Mouse (Mus musculus) liver, adult 2 months (tissue): ENCODE measurements at regions not wholly inside any gene's neighbourhood (a gene's known extent, or its start where the extent isn't known, plus 50 kb on each side); places are given as distances from the start of the nearest gene placed in this dataset.

Experiments used
- DNase-seq: peaks from one replicate; pipeline ENCODE4 v3.0.0-alpha.2; 2011; ENCODE audit warnings: low read depth, low spot score; ENCODE audit errors: extremely low read depth
- H3K27ac ChIP-seq: fragments of 200-500 bp; replicated peaks from 2 replicates; pipeline ENCODE4 v1.5.1; 2012; ENCODE audit warnings: low read depth, mild to moderate bottlenecking, control low read depth, inconsistent platforms, low read length; ENCODE audit not compliant: insufficient read depth
- H3K27me3 ChIP-seq: fragments of 200-500 bp; 2 replicates; pipeline ENCODE4 v1.6.1; 2012; ENCODE audit warnings: mild to moderate bottlenecking, moderate library complexity, low read length, inconsistent platforms; ENCODE audit not compliant: control insufficient read depth, insufficient read depth
- H3K36me3 ChIP-seq: fragments of 200-500 bp; 2 replicates; pipeline ENCODE4 v1.6.1; 2012; ENCODE audit warnings: low read length, inconsistent platforms; ENCODE audit not compliant: control insufficient read depth, insufficient read depth
- H3K4me1 ChIP-seq: fragments of 200-500 bp; 2 replicates; pipeline ENCODE4 v1.6.1; 2011; ENCODE audit warnings: low read length; ENCODE audit not compliant: control insufficient read depth, insufficient read depth
- H3K4me3 ChIP-seq: fragments of 200-500 bp; 2 replicates; pipeline ENCODE4 v1.5.1; 2011; ENCODE audit warnings: low read depth, mild to moderate bottlenecking, control low read depth, low read length, moderate library complexity; ENCODE audit not compliant: insufficient read depth
- H3K79me2 ChIP-seq: fragments of 200-500 bp; 2 replicates; pipeline ENCODE4 v1.6.1; 2012; ENCODE audit warnings: inconsistent platforms, mild to moderate bottlenecking, low read length, moderate library complexity; ENCODE audit not compliant: control insufficient read depth, insufficient read depth
- H3K9ac ChIP-seq: fragments of 200-500 bp; 2 replicates; pipeline ENCODE4 v1.6.1; 2012; ENCODE audit warnings: low read depth, mild to moderate bottlenecking, control low read depth, inconsistent platforms, low read length
- CTCF ChIP-seq: fragments of 200-500 bp; IDR thresholded peaks from 2 replicates; pipeline ENCODE4 v1.5.1; 2011; ENCODE audit warnings: low read depth, low read length, control low read depth
- POLR2A ChIP-seq: fragments of 200-500 bp; IDR thresholded peaks from 2 replicates; pipeline ENCODE4 v1.6.1; 2011; ENCODE audit warnings: low read length, control low read depth; ENCODE audit not compliant: insufficient read depth; ENCODE audit errors: extremely low read depth
- WGBS: fragments of 180-500 bp; shearing (Covaris S2); methylation state at CpG from one replicate; pipeline ENCODE4 v1.1.7; 2018; 5-methylcytosine and 5-hydroxymethylcytosine counted together

DNA sequence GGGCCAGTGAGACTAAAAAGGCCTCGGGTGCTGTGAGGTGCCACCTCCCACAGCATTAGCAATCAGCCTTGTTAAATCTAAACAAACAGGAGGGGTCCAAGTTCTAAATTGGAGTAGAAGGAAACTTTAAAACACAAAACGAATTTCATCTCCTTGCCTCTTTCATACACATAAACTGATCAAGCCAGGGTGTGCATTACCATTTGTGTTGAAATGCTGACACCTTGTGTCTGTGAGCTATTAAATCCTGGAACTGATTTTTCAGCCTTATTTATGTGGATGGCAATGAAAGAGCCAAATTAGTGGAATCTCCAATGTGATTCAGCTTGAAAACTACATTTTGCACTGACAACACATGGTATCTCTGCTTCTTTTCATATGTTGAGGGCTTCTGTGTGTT is 114.8 kb downstream of the Pcsk1 start:
- Histone ChIP-seq H3K27me3 (no peaks in the 10 kb centered on the region), H3K9ac (no peak overlapping the region), H3K4me3 (no peak overlapping the region), H3K36me3 (no peaks in the 10 kb centered on the region), H3K79me2 (no peaks in the 10 kb centered on the region), H3K4me1 (no peaks in the 10 kb centered on the region), H3K27ac (no peak overlapping the region)
- 28% methylated on average over 2 of the region's 2 CpGs for WGBS
- TF ChIP-seq POLR2A: no peak
- TF ChIP-seq CTCF: peak; percentile 34; the same call in 1 of the 2 replicates
- peak; percentile 39 for DNase-seq

DNA sequence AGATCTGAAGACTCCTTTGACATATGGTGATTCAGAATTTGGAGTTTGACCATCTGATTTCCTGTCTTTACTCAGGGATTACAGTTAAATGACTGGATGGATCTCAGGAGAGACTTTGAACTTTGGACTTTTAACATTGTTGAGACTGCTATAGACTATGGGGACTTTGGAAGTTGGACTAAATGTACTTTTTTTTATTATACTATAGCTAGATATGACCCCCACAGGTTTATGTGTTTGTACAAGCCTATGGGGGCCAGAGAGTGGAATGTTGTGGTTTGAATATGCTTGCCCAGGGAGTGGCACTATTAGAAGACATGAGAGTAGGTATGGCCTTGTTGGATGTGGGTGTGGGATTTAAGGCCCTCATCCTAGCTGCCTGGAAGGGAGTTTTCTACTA is 134.3 kb downstream of the Pcsk1 start:
- H3K9ac ChIP-seq: no peak overlapping the region

DNA sequence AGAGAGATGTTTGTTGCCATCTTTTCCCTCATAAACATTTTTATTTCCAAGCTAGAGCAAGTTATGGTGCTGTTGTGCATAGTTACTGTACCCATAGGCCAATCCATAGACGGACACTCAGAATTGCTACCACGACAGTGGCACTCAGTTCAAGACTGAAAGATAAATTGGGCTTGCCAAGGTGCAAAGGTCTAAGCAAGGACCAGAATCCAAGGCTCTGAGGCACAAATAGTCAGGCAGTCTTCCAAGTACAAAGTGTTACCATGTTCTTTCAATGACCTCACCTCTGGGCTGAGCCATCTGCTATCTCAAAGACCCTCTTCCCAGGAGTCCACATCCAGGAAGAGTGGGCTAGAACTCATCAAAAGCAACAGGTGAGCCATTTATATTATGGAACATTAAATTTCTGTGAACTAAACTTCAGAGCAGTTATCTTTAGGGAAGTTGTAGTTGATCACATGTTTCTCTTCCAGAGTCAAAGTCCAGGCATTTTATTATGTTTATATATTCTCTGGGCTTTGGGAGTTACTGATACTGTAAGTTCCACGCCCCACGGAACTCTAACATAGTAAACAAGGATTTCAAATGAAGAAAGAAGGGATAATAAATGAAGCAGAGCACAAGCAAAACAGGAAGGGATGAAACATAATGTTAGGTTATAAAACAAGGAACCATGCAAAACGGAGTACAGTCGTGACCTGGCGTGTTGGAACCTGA is 136.1 kb downstream of the Pcsk1 start:
- peak overlapping the region; percentile 45; the same call in 1 of the 2 replicates for H3K27ac ChIP-seq
- no peaks in the 10 kb centered on the region for H3K79me2 ChIP-seq
- H3K9ac ChIP-seq: no peak overlapping the region
- TF ChIP-seq POLR2A: no peak
- no peak for TF ChIP-seq CTCF
- peak; percentile 97 for DNase-seq
- no peak overlapping the region for H3K4me3 ChIP-seq
- H3K4me1 ChIP-seq: peaks cover 6% of the 10 kb centered on the region
- no peaks in the 10 kb centered on the region for H3K36me3 ChIP-seq
- WGBS: 47% methylated on average over 7 of the region's 7 CpGs
- no peaks in the 10 kb centered on the region for H3K27me3 ChIP-seq

More for the DNA sequence above, 134.3 kb downstream of the Pcsk1 start:
- TF ChIP-seq POLR2A (no peak), CTCF (no peak)
- Histone ChIP-seq H3K36me3 (no peaks in the 10 kb centered on the region), H3K27ac (no peak overlapping the region), H3K79me2 (no peaks in the 10 kb centered on the region), H3K4me1 (peaks cover 6% of the 10 kb centered on the region), H3K27me3 (no peaks in the 10 kb centered on the region), H3K4me3 (no peak overlapping the region)
- DNase-seq: no peak

DNA sequence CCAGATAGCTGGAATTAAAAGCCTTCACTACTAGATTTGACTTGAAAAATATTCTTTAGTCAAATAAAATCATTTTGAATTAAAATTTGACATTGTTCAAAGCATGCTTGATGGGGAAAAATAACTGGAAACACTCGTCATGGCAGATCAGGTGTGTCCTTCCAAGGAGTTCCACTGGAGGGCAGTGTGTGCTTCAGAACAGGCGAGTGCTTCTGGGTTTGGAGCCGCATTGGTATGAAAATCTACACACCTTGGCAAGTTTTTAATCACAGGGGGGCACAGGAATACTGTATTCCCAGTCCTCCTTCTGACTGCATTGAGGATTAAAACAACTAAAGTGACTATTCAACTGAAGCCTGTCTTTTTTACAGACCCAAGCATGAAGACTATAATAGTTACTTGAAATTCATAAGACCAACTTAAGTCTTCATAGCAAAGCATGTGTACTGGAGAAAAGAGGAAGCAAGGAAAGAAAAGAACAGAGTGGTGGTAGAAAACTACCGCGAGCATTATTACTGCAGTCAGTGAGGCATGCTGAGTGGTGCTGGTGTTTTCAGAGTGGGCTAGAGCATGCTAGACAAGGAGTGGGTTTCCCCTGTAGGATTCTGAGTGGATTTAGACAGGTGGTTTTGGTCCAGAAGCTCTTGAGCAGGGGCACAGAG is 138.1 kb downstream of the Pcsk1 start:
- peaks cover 6% of the 10 kb centered on the region for H3K4me1 ChIP-seq
- WGBS: 25% methylated on average over 5 of the region's 5 CpGs
- peak; percentile 71 for DNase-seq
- no peak overlapping the region for H3K27ac ChIP-seq
- TF ChIP-seq CTCF (peak; percentile 86), POLR2A (no peak)
- no peaks in the 10 kb centered on the region for H3K27me3 ChIP-seq
- no peaks in the 10 kb centered on the region for H3K79me2 ChIP-seq
- H3K4me3 ChIP-seq: no peak overlapping the region
- H3K36me3 ChIP-seq: no peaks in the 10 kb centered on the region
- H3K9ac ChIP-seq: no peak overlapping the region

DNA sequence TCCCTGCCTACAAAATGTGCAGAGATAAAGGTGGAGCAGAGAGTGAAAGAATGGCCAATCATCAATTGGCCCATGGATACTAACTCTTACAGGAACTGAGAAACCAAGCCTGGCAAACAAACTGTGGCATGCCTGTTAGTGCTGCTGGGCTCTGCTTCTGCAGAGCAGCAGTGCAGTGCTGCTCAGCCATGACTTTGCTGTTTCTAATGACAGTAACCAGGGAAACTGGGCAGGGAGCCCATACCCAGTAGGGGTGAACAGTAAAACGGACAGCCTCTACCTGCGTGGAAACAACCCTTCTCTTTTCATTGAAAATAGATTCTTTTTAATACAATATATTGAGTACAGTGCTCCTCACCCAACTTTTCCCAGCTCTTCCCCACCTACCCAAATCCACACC is 146.8 kb downstream of the Pcsk1 start:
- TF ChIP-seq CTCF (no peak), POLR2A (no peak)
- H3K4me1 ChIP-seq: no peaks in the 10 kb centered on the region
- peak; percentile 28 for DNase-seq
- 24% methylated on average over 2 of the region's 2 CpGs for WGBS
- H3K9ac ChIP-seq: no peak overlapping the region
- no peaks in the 10 kb centered on the region for H3K79me2 ChIP-seq
- no peaks in the 10 kb centered on the region for H3K36me3 ChIP-seq
- no peak overlapping the region for H3K27ac ChIP-seq
- H3K4me3 ChIP-seq: no peak overlapping the region
- no peaks in the 10 kb centered on the region for H3K27me3 ChIP-seq
